Mouse (Mus musculus): Measurements from ENCODE around the gene Apom.
"Not testable (repeated sequence)": the region's sequence is repeated elsewhere in the genome, so short reads cannot be mapped to it uniquely, and the experiment has no call there.

Gene Apom

GRCm38 (mm10) chr17:35126206-35126611 is 5.6 kb downstream of the Apom start, which contains the start of gene D17H6S53E:
Gene D17H6S53E, plus strand, starts transcription at chr17:35126373.
- DNase-seq = peak; percentile 92

- DNase-seq = no peak
Measured at GRCm38 (mm10) chr17:35125578-35125977, 6.3 kb downstream of the Apom start.

DNA sequence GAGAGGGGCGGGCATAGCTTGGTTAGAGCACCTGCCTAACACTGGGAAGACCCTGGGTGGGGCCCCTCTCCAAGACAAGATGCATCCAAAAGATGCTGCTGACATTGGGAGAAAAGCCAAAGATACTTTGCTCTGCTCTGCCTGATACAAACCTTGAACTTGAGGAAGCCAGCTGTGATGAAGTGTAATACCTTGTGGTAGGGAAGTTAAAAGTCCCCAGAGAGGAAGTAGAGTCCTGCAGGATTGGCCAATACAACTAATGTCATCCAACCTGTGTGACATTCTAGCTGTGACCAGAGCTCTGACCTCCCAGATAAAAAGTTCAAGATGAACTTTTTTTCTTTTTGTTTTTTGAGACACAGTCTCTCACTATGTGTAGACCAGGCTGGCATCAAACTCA is 6.8 kb downstream of the Apom start:
- DNase-seq = no peak

DNA sequence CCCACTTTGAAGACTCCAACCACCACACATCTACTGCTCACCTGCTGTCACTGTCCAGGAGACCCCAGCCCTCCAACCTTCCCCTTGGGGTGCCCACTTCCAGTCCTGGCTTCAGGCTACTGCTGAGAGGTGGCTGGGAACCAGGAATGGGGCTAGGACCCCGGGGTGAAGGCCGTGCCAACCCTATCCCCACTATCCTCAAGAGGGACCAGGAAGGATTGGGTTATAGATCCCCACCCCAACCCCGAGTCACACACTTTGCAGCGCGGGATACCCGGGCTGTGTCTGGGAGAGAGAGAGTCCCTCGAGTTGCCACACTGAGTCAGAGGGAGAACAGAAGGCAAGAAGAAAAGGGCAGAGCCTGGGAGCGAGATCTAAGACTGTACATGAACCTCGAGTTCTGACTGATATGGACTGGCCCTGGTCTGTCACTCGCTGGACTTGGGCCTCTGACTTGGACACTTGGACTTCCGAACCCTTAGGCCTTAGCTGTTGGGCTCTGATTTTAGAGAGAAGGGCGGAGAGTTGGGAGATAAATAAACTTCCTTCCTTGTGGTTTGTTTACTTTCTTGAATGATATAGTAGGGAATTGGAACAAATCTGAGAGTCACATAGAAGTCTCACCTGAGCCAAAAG is 7.5 kb downstream of the Apom start:
- DNase-seq = not testable (repeated sequence)

GRCm38 (mm10) chr17:35123287-35123686 is 8.6 kb downstream of the Apom start:
- DNase-seq = not testable (repeated sequence)

- peak; percentile 53 for DNase-seq
Measured at GRCm38 (mm10) chr17:35121871-35122303, 10.0 kb downstream of the Apom start, which contains the start of gene Csnk2b. Gene Csnk2b, minus strand, starts transcription at chr17:35122053.

DNA sequence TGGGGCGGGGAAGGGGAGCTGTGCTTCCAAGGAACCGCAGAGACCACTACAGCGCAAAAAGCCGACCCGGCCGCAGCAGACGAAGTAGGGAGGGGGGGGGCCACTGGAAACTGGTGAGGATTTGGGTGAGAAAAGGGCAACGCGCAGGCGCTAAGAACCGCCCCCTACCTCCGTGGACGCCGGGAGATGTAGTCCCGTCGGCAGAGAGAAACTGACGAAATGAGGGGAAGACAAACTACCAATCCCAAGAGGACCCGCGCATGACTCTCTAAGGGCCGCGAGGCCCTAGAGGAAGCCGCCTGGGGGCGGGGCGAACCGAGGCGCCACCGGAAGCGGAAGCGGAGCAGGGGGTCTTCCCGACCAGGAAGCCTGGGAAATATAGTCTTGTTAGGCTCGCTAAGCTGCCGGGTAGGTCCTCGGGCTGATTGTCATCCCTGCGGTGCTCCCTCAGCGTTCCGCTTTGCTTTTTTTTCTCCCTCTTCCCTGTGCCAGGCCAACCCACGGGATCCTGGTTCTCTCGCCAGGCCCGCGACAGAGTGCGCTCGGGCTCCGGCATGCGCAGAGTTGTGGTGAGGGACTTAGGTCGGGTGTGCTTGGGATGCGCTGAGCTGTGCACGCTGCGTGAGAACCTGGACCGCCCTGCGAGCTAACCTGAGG is 10.6 kb downstream of the Apom start, which contains the start of gene Gpank1:
Gene Gpank1 (plus strand): TSS at position 313 of the 657 bp plus-strand sequence.
- peak; percentile 99 for DNase-seq

- no peak for DNase-seq
Measured at GRCm38 (mm10) chr17:35120745-35121142, 11.1 kb downstream of the Apom start.

GRCm38 (mm10) chr17:35115046-35116019 is 16.5 kb downstream of the Apom start, which contains the start of gene Ly6g5b:
Gene Ly6g5b, minus strand, starts transcription at chr17:35115428.
- peak; percentile 73 for DNase-seq

DNA sequence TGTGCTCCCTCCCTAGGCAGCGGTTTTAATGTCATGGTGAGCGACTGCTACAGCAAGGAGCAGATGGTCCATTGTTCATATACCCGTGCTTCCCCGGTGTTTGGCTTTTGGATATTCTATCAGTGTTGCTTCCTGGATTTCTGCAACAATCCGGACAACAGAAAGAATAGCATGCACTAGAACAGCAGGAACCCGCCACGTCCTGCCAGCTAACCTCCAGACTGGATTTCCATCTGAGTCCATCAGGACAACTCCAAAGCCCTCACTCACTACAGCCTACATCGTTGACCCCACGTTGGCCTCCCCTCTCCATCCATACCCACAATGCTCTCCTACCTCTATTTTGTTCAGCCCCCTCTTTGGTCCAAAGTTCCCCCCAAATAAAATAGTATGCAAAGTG is 20.1 kb downstream of the Apom start:
- DNase-seq = no peak

- DNase-seq = no peak
Measured at GRCm38 (mm10) chr17:35108097-35108496, 23.8 kb downstream of the Apom start, which contains the start of gene Ly6g5c. Gene Ly6g5c, plus strand, starts transcription at chr17:35108279.

GRCm38 (mm10) chr17:35106522-35106921 is 25.3 kb downstream of the Apom start:
- DNase-seq = no peak

DNA sequence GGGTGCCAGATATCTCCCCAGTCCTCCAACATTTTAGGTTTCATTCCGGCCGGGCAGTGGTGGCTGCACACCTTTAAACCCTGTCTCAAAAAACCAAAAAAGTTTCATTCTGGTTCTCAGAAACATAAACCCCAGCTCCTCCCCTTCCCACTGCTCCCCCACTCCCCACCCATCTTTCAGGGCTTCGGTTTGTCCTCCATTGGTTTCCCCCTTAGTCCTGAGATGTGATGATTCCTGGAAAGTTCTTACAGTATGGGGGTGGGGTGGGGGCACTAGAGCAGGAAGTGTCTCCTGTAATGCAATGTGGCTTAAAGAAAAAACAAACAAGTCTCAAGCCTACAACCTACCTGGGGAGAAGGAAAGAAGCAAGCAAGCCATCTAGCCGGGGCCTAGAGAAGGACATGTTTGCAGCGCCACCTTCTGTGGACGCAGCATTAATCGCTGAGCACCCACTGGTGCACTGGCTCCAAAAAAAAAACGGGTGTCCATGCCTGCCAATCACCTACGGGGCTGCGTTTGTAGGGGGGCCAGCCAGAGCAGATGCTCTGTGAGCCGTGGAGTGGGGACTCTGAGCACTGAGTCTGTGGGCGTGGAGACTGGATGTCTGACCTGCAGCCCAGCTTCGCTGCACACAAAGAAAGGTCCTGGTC is 26.0 kb downstream of the Apom start:
- peak; percentile 56 for DNase-seq

DNA sequence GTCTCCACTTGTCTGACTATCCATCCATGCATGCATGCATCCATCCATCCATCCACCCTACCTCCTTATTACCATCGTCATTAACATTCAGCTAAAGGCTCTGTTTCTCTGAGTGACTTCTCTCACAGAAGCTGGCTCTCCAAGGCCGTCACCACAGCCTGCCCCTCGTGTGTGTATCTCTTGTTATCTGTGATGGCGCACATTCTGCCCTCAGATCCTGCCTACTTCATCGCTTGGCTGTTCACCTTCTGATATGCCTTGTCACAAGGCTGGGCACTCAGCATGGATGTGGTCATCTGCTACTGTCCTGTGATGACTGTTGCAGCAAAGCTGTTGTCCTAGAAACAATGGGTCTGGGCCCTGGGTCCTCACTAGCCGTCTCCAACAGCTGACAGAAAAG is 27.1 kb downstream of the Apom start:
- no peak for DNase-seq

DNA sequence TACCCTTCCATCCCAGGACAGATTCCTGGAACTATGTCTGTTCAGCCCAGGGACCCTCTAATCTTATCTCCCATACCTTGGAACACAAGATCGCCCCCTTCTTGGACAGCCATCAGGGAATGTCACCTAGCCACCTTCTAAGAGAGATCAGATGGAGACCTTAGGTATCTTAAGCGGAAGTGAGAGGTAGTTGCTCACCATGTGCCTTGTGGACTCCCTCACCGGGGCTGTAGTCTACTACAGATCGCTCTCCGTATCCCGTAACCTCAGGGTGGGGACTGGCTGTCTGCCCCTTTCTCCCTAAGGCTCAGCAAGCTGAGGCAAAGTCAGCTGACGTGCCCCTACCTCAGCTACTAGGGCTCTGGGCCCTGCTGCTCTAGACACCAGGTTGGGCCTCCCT is 27.8 kb downstream of the Apom start:
- DNase-seq = no peak

- DNase-seq = no peak
Measured at GRCm38 (mm10) chr17:35103221-35103690, 28.6 kb downstream of the Apom start.

DNA sequence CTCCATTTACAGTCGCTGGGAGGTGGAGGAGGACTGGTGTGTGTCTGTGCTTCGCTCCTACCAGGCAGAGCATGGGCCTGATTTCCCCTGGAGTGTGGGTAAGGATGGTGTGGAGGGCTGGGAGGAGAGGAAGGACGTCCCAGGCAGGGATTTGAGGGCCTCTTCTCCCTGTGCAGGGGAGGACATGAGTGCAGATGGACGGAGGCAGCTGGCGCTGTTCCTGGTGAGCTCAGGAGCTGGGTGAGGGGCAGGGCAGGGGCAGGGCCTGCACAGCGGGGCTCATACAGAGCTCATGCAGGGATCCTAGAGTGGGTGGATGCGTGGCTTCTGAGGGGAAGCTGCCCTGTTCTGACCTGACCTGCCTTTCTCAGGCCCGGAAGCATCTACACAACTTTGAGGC is 29.6 kb downstream of the Apom start:
- no peak for DNase-seq

- DNase-seq = no peak
Measured at GRCm38 (mm10) chr17:35101161-35101560, 30.7 kb downstream of the Apom start.

DNA sequence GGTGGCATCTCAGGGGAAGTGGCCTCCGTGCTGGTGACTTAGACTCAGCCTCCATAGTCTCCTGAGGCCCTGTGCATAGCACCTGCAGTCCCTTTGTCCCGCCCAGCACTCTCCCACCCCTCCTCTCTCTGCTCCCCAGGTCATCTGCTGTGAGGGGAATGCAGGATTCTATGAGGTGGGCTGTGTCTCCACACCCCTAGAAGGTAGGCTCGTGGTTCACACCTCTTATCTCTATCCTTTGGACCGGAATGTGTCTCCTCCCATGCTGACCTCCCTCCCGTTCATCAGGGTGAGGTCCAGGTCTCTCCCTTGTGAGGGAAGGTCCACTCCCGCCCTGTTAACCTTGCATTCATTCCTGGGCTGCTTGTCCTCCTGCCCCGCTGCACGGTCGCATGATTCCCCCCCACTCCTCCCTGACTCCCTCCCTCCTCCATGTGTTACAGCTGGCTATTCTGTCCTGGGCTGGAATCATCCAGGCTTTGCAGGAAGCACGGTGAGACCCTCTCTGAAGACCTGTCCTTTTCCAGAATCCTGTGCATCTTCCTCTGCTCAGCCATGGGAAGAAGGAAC is 31.6 kb downstream of the Apom start:
- DNase-seq = no peak

DNA sequence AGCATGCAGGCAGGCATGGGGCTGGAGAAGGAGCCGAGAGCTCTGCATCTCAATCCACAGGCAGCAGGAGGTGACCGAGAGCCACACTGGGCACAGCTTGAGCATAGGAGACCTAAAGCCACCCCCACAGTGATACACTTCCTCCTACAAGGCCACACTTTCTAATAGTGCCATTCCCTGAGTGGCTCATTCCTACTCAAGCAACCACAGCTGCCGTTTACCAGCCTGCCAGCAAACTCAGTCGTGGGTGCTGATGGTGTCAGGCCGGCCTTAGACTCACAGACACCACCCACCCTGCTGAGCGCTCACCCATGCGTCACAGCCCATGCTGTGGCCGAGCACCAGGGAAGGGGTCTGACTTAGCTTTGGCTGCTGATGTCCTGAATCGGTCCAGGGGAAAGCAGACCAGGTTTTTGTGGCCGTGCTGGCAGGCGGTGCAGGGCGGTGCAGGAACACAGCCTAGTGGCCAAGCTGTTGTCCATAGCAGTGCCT is 34.6 kb downstream of the Apom start:
- peak; percentile 33 for DNase-seq

GRCm38 (mm10) chr17:35096597-35096996 is 35.3 kb downstream of the Apom start:
- DNase-seq = no peak
